Mouse (Mus musculus) liver, embryonic 14.5 days (tissue): ENCODE results near the gene Pkd1l1. TPM values are rescaled to one million over a fixed set of nuclear protein-coding genes. Genes with fewer than 3 reads are reported as not detected.
A peak's percentile ranks its signal among the peaks of the same experiment; 100 is the strongest.

Experiments
- ATAC-seq: fragments of 200-750 bp; cut with Nextera tagmentation; 2 replicates; pipeline ENCODE4 v1.8.0; 2017; ENCODE audit warnings: moderate number of reproducible peaks, mild to moderate bottlenecking, moderate library complexity; ENCODE audit not compliant: insufficient read depth
- DNase-seq, 3 experiments: peaks; one replicate each; pipeline ENCODE4 v3.0.0-alpha.2; 2012 to 2013; ENCODE audit warnings: low read depth in 3 of 3, low spot score in 3 of 3
- H3K27ac ChIP-seq: fragments of 300-500 bp; sonication (generic); 2 replicates; pipeline ENCODE4 v1.5.1; 2014; ENCODE audit warnings: moderate library complexity, mild to moderate bottlenecking, control low read depth, inconsistent platforms
- H3K27me3 ChIP-seq: fragments of 300-500 bp; sonication (generic); 2 replicates; pipeline ENCODE4 v1.6.1; 2014; ENCODE audit warnings: mild to moderate bottlenecking, low read length, moderate library complexity; ENCODE audit not compliant: control insufficient read depth, insufficient read depth
- H3K36me3 ChIP-seq: fragments of 300-500 bp; sonication (generic); replicated peaks from 2 replicates; pipeline ENCODE4 v1.6.1; 2014; ENCODE audit warnings: low read depth; ENCODE audit not compliant: control insufficient read depth, insufficient read depth
- H3K4me1 ChIP-seq, 2 experiments: fragments of 200-500 bp in 1 of 2; fragments of 300-500 bp in 1 of 2; sonication (generic) in 1 of 2; replicated peaks; 2 replicates each; pipeline ENCODE4 v1.6.1; 2012 to 2014; ENCODE audit warnings: antibody characterized with exemption in 1 of 2, inconsistent platforms in 1 of 2, low read length in 1 of 2; ENCODE audit not compliant: control insufficient read depth in 2 of 2, insufficient read depth in 2 of 2
- H3K4me2 ChIP-seq: fragments of 300-500 bp; sonication (generic); 2 replicates; pipeline ENCODE4 v1.6.1; 2014; ENCODE audit warnings: low read depth, mild to moderate bottlenecking, control low read depth, moderate library complexity
- H3K4me3 ChIP-seq, 2 experiments: fragments of 200-500 bp in 1 of 2; fragments of 300-500 bp in 1 of 2; sonication (generic) in 1 of 2; 2 replicates each; pipeline ENCODE4 v1.5.1; 2012 to 2014; ENCODE audit warnings: low read depth in 2 of 2, low read length in 2 of 2, mild to moderate bottlenecking in 2 of 2, control low read depth in 1 of 2, inconsistent platforms in 1 of 2, moderate library complexity in 1 of 2; ENCODE audit not compliant: insufficient read depth in 1 of 2
- H3K9ac ChIP-seq: fragments of 300-500 bp; sonication (generic); replicated peaks from 2 replicates; pipeline ENCODE4 v1.6.1; 2014; ENCODE audit warnings: mild to moderate bottlenecking, control low read depth, moderate library complexity
- H3K9me3 ChIP-seq: fragments of 300-500 bp; sonication (generic); 2 replicates; pipeline ENCODE4 v1.6.1; 2016; ENCODE audit warnings: low read length, mixed read lengths; ENCODE audit not compliant: control insufficient read depth
- CTCF ChIP-seq: IDR thresholded peaks from 2 replicates; pipeline ENCODE4 v1.5.1; 2016; ENCODE audit warnings: antibody characterized with exemption, low read depth, control low read depth
- EP300 ChIP-seq: IDR thresholded peaks from 2 replicates; pipeline ENCODE4 v1.6.1; 2016; ENCODE audit warnings: antibody characterized with exemption, low read depth
- WGBS: fragments of 180-500 bp; shearing (Covaris S2); extraction: QIAGEN DNeasy Blood & Tissue Kit; methylation state at CpG from one replicate; pipeline ENCODE4 v1.1.7; 2014; ENCODE audit not compliant: insufficient replicate concordance; 5-methylcytosine and 5-hydroxymethylcytosine counted together
- polyA plus RNA-seq, 2 experiments: library from polyadenylated mRNA; depleted of rRNA in 1 of 2; stranded (reverse) in 1 of 2; unstranded in 1 of 2; fragments of >200 nt; fragmentation: Nextera tagmentation in 1 of 2; extraction: Ambion mirVana in 1 of 2; gene quantifications; 2 replicates each; pipeline versions ENCODE4 v1.2.1 to v1.2.3; 2012 to 2014

The Pkd1l1 gene
- polyA plus RNA-seq, 2 experiments = 0.11 to 0.23 TPM

- no peak for TF ChIP-seq CTCF
- no peak for TF ChIP-seq EP300
- Histone ChIP-seq H3K36me3 (no peaks in the 10 kb centered on the region), H3K27ac (no peak overlapping the region), H3K4me3 (no peak overlapping the region), H3K4me1 (no peaks in the 10 kb centered on the region), H3K4me2 (no peak overlapping the region), H3K27me3 (no peaks in the 10 kb centered on the region), H3K9me3 (no peaks in the 10 kb centered on the region), H3K9ac (no peak overlapping the region)
- ATAC-seq (no peak), DNase-seq (no peak)
- 63% methylated on average over 4 of the region's 4 CpGs for WGBS
These were observed 90.3 kb downstream of the Pkd1l1 start for GRCm38 (mm10) chr11:8882793-8883192.

GRCm38 (mm10) chr11:8881521-8881920 lies 91.5 kb downstream of the Pkd1l1 start:
- ATAC-seq (no peak), DNase-seq (no peak)
- Histone ChIP-seq H3K9ac (no peak overlapping the region), H3K4me3 (no peak overlapping the region), H3K9me3 (no peaks in the 10 kb centered on the region), H3K27me3 (no peaks in the 10 kb centered on the region), H3K27ac (no peak overlapping the region), H3K4me2 (no peak overlapping the region), H3K4me1 (no peaks in the 10 kb centered on the region), H3K36me3 (no peaks in the 10 kb centered on the region)
- no peak for TF ChIP-seq EP300
- TF ChIP-seq CTCF = peak; percentile 31; the same call in 1 of the 2 replicates
- 41% methylated on average over 2 of the region's 2 CpGs for WGBS

GRCm38 (mm10) chr11:8870115-8870514 lies 103.0 kb downstream of the Pkd1l1 start:
- no peak overlapping the region for H3K9ac ChIP-seq
- H3K27me3 ChIP-seq = no peaks in the 10 kb centered on the region
- no peaks in the 10 kb centered on the region for H3K9me3 ChIP-seq
- H3K27ac ChIP-seq = no peak overlapping the region
- ATAC-seq (no peak), DNase-seq (no peak)
- H3K4me3 ChIP-seq = no peak overlapping the region
- H3K4me1 ChIP-seq = no peaks in the 10 kb centered on the region
- H3K4me2 ChIP-seq = no peak overlapping the region
- H3K36me3 ChIP-seq = no peaks in the 10 kb centered on the region
- WGBS = 73% methylated on average over 5 of the region's 5 CpGs
- TF ChIP-seq CTCF (peak; percentile 28; the same call in 1 of the 2 replicates), EP300 (no peak)

- DNase-seq (no peak), ATAC-seq (no peak)
- no peaks in the 10 kb centered on the region for H3K36me3 ChIP-seq
- 70% methylated on average over 7 of the region's 7 CpGs for WGBS
- no peak overlapping the region for H3K4me3 ChIP-seq
- H3K4me2 ChIP-seq = no peak overlapping the region
- no peaks in the 10 kb centered on the region for H3K4me1 ChIP-seq
- no peaks in the 10 kb centered on the region for H3K27me3 ChIP-seq
- TF ChIP-seq EP300 (no peak), CTCF (no peak)
- no peaks in the 10 kb centered on the region for H3K9me3 ChIP-seq
- H3K9ac ChIP-seq = no peak overlapping the region
- no peak overlapping the region for H3K27ac ChIP-seq
These were observed 107.0 kb downstream of the Pkd1l1 start for GRCm38 (mm10) chr11:8866021-8866420.

- DNase-seq (no peak), ATAC-seq (no peak)
- TF ChIP-seq CTCF (no peak), EP300 (no peak)
- H3K9ac ChIP-seq = no peak overlapping the region
- H3K4me2 ChIP-seq = no peak overlapping the region
- H3K36me3 ChIP-seq = no peaks in the 10 kb centered on the region
- H3K4me3 ChIP-seq = no peak overlapping the region
- H3K27ac ChIP-seq = no peak overlapping the region
- no peaks in the 10 kb centered on the region for H3K4me1 ChIP-seq
- 55% methylated on average over 8 of the region's 8 CpGs for WGBS
- no peaks in the 10 kb centered on the region for H3K27me3 ChIP-seq
- no peaks in the 10 kb centered on the region for H3K9me3 ChIP-seq
These were observed 109.0 kb downstream of the Pkd1l1 start for GRCm38 (mm10) chr11:8863955-8864675.
